Mouse (Mus musculus) liver, adult (tissue): ENCODE data around the gene Bri3.

Experiments
- GATA4 ChIP-seq: IDR thresholded peaks from 2 replicates; pipeline ENCODE4 v1.6.1; 2014; ENCODE audit warnings: mild to moderate bottlenecking, low read length; ENCODE audit not compliant: insufficient replicate concordance

Gene Bri3

GRCm38 (mm10) chr5:144223899-144224816 lies 20.1 kb upstream of the Bri3 start:
- no peak for TF ChIP-seq GATA4

- TF ChIP-seq GATA4 = no peak
These were observed 18.0 kb upstream of the Bri3 start for GRCm38 (mm10) chr5:144226220-144226619.

GRCm38 (mm10) chr5:144230216-144230615 lies 14.0 kb upstream of the Bri3 start:
- TF ChIP-seq GATA4 = no peak

- TF ChIP-seq GATA4 = no peak
These were observed 12.8 kb upstream of the Bri3 start for GRCm38 (mm10) chr5:144231410-144231809.

GRCm38 (mm10) chr5:144232531-144232930 lies 11.7 kb upstream of the Bri3 start:
- no peak for TF ChIP-seq GATA4

GRCm38 (mm10) chr5:144234222-144234621 lies 10.0 kb upstream of the Bri3 start:
- TF ChIP-seq GATA4 = no peak

- TF ChIP-seq GATA4 = peak; percentile 89; the same call in 1 of the 2 replicates
These were observed 9.5 kb upstream of the Bri3 start for GRCm38 (mm10) chr5:144234714-144235113.

- TF ChIP-seq GATA4 = no peak
These were observed 5.3 kb upstream of the Bri3 start for GRCm38 (mm10) chr5:144238969-144239368.

- no peak for TF ChIP-seq GATA4
These were observed 1.4 kb downstream of the Bri3 start for GRCm38 (mm10) chr5:144245592-144245991.

GRCm38 (mm10) chr5:144246669-144247068 lies 2.4 kb downstream of the Bri3 start:
- TF ChIP-seq GATA4 = no peak

GRCm38 (mm10) chr5:144247307-144247706 lies 3.1 kb downstream of the Bri3 start:
- TF ChIP-seq GATA4 = no peak

GRCm38 (mm10) chr5:144247906-144248585 lies 3.8 kb downstream of the Bri3 start:
- peak; percentile 79; the same call in 1 of the 2 replicates for TF ChIP-seq GATA4

GRCm38 (mm10) chr5:144249871-144250270 lies 5.6 kb downstream of the Bri3 start:
- TF ChIP-seq GATA4 = no peak

- no peak for TF ChIP-seq GATA4
These were observed 7.8 kb downstream of the Bri3 start for GRCm38 (mm10) chr5:144251876-144252577.

- no peak for TF ChIP-seq GATA4
These were observed 9.0 kb downstream of the Bri3 start for GRCm38 (mm10) chr5:144253212-144253611.
